Mouse (Mus musculus): ENCODE data around the gene Btf3. TPM values are rescaled to one million over a fixed set of nuclear protein-coding genes. Genes with fewer than 3 reads are reported as not detected.

Btf3 gene
- polyA plus RNA-seq, 1 experiment from 2014 or later, result 385 TPM

DNA sequence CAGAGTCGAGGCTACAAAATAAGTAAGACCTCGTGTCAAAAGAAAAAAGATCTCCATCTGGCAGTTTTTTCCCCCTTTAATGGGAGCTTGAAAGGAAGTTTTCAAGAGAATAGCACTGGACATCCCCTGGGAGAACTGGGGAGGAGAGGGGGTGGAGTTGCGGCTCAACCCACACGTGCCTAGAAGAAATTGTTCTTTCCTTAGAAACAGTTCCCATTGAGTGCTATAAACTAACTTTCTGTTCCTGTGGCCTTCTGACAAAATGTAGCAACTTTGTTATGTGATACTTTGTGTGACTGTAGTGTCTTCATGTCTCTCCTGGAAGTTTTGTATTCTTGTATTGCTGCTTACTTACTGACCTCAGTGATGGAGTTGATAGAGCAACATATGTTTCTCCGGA, 52.7 kb downstream of the Btf3 start:
- H3K9me3 ChIP-seq, result no peaks in the 10 kb centered on the region
- no peak for ATAC-seq (ENCODE audit: extremely low read depth, insufficient number of reproducible peaks, low FRiP score, low TSS enrichment)
- H3K27me3 ChIP-seq (replicated peaks), result no peaks in the 10 kb centered on the region
- peaks cover 34% of the 10 kb centered on the region for H3K36me3 ChIP-seq
- H3K4me1 ChIP-seq, result peaks cover 23% of the 10 kb centered on the region
- H3K4me3 ChIP-seq, result peak overlapping the region; percentile 74
- whole genome bisulfite sequencing, result 26% methylated on average over 5 of the region's 5 CpGs
- H3K9ac ChIP-seq, result peak overlapping the region; percentile 91
- H3K4me2 ChIP-seq, result peak overlapping the region; percentile 87
- no peak overlapping the region for H3K27ac ChIP-seq (replicated peaks)

DNA sequence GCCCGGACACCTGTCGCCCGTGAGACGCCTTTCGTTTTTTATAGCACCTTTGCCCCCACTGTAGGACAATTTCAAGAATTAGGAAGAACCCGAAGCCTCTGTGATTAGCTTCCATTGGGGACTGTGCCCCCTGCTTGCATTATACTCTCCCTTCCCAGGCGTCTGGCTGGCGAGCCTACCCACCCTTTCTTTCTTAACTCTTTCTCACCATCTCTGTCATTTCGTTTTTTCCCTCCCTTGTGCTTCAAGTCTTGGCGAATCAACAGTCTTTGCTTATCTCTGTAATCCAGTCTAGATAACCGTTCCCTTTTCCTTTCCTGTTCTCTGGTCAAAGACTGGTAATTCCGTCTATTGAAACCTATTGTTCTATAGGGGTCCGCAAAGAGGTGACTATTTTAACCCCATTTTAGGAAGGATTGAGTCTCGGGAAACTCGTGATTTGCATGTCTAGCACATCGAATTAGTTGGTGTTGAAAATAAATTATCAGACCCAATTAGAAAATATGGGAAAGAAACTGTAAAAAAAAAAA, 53.3 kb downstream of the Btf3 start:
- peaks cover 34% of the 10 kb centered on the region for H3K36me3 ChIP-seq
- no peak for ATAC-seq (ENCODE audit: extremely low read depth, insufficient number of reproducible peaks, low FRiP score, low TSS enrichment)
- WGBS, result under 1% methylated on average over 16 of the region's 16 CpGs
- peak overlapping the region; percentile 74 for H3K4me3 ChIP-seq
- H3K27me3 ChIP-seq (replicated peaks), result no peaks in the 10 kb centered on the region
- peaks cover 23% of the 10 kb centered on the region for H3K4me1 ChIP-seq
- H3K9ac ChIP-seq, result peak overlapping the region; percentile 91
- peak overlapping the region; percentile 87 for H3K4me2 ChIP-seq
- peak overlapping the region; percentile 96 for H3K27ac ChIP-seq (replicated peaks)
- H3K9me3 ChIP-seq, result no peaks in the 10 kb centered on the region

DNA sequence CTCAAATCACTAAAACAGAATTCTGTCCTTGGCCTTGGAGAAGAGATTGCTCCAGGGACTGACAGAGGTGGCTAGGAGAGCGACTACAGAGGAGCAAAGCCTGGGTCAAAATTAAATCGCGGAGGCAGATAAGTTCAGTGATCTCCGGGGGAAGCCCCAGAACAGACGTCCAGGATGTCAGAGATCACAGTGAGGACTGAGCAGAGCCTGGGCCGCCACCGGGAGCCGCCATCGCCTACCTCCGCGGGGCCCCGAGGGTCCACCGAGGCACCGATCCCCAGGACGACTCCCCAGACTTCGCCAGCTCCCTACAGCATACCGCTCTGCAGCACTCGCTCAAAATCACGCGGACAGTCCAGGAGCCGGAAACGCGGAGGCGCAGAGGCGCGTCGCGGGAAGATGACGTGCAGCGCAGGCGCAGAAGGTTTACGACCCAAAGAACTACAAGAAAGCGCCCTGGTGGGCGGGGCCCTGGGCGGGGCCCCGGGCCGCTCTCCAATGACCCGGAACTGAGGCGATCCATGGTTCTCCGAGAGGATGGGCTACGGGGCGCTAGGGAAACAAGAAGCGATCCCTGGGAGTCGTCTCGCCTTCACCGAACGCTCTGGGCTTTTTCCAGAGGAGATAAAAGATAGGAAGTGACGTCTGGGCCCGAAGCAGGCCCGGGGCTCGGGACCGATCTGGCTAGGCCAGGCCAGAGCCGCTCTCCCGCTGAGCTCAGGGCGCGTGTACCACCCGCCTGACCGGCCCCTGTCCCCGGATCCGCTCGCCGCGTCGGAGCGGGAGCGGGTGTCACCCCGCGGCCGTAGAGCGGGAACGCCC, 54.0 kb downstream of the Btf3 start, which contains the start of the genes Utp15 and Ankra2:
Gene Utp15 (minus strand): TSS at position 406 of the 822 bp plus-strand sequence.
Gene Ankra2 (plus strand): TSS at position 439 of the 822 bp plus-strand sequence.
- H3K4me1 ChIP-seq, result peaks cover 23% of the 10 kb centered on the region
- WGBS, result 0% methylated on average over 71 of the region's 71 CpGs
- ATAC-seq (ENCODE audit: extremely low read depth, insufficient number of reproducible peaks, low FRiP score, low TSS enrichment), result peak; percentile 98
- peak within 1 kb of the TSS; percentile 91 for H3K9ac ChIP-seq
- H3K36me3 ChIP-seq, result peaks cover 34% of the 10 kb centered on the region
- peak within 1 kb of the TSS; percentile 74 for H3K4me3 ChIP-seq
- peak within 1 kb of the TSS; percentile 91 for H3K4me2 ChIP-seq
- H3K9me3 ChIP-seq, result no peaks in the 10 kb centered on the region
- no peaks in the 10 kb centered on the region for H3K27me3 ChIP-seq (replicated peaks)
- H3K27ac ChIP-seq (replicated peaks), result peak within 1 kb of the TSS; percentile 96

Other genes with a start within 250 kb of the Btf3 start
- gene Arhgef28, start 110.6 kb downstream of the Btf3 start, polyA plus RNA-seq (2015; fragmentation: Nextera tagmentation; extraction: Ambion mirVana), result 9.3 and 11.8 TPM in 2 replicates
- 13.5 and 15.0 TPM in 2 replicates for gene Utp15, start 54.0 kb downstream of the Btf3 start, polyA plus RNA-seq (2015; fragmentation: Nextera tagmentation; extraction: Ambion mirVana)
- gene Ankra2, start 53.9 kb downstream of the Btf3 start, polyA plus RNA-seq (2015; fragmentation: Nextera tagmentation; extraction: Ambion mirVana), result 14.1 and 14.8 TPM in 2 replicates
- gene Gm21976, start 37.1 kb downstream of the Btf3 start, polyA plus RNA-seq (2015; fragmentation: Nextera tagmentation; extraction: Ambion mirVana), result not detected in 2 replicates
- gene Foxd1, start 37.2 kb upstream of the Btf3 start, polyA plus RNA-seq (2015; fragmentation: Nextera tagmentation; extraction: Ambion mirVana), result 0.04 TPM in 2 replicates
- 0.36 and 0.97 TPM in 2 replicates for gene Gm10320, start 175.0 kb upstream of the Btf3 start, polyA plus RNA-seq (2015; fragmentation: Nextera tagmentation; extraction: Ambion mirVana)

Measured in heart, embryonic 13.5 days (tissue).